Mouse (Mus musculus) stomach, embryonic 14.5 days (tissue): ENCODE results near the gene Wdr1. TPM values are rescaled to one million over a fixed set of nuclear protein-coding genes. Genes with fewer than 3 reads are reported as not detected.
A peak's percentile ranks its signal among the peaks of the same experiment; 100 is the strongest.
"Not testable (repeated sequence)": the region's sequence is repeated elsewhere in the genome, so short reads cannot be mapped to it uniquely, and the experiment has no call there.

Experiments
- ATAC-seq: fragments of 200-750 bp; cut with Nextera tagmentation; 2 replicates; pipeline ENCODE4 v1.8.0; 2017; ENCODE audit warnings: low read depth, moderate TSS enrichment; ENCODE audit not compliant: insufficient number of reproducible peaks, insufficient read depth, low FRiP score
- H3K27ac ChIP-seq: fragments of 300-500 bp; sonication (generic); 2 replicates; pipeline ENCODE4 v1.5.1; 2014; ENCODE audit warnings: mild to moderate bottlenecking, low read length, moderate library complexity, mixed read lengths
- H3K27me3 ChIP-seq: fragments of 300-500 bp; sonication (generic); 2 replicates; pipeline ENCODE4 v1.6.1; 2014; ENCODE audit warnings: low read length, control low read depth, mixed read lengths; ENCODE audit not compliant: control insufficient read depth, insufficient read depth
- H3K36me3 ChIP-seq: fragments of 300-500 bp; sonication (generic); 2 replicates; pipeline ENCODE4 v1.6.1; 2014; ENCODE audit warnings: mild to moderate bottlenecking, control low read depth, low read length, moderate library complexity, mixed read lengths; ENCODE audit not compliant: control insufficient read depth, insufficient read depth
- H3K4me1 ChIP-seq: fragments of 300-500 bp; sonication (generic); 2 replicates; pipeline ENCODE4 v1.6.1; 2014; ENCODE audit warnings: low read length, control low read depth, mixed read lengths; ENCODE audit not compliant: control insufficient read depth, insufficient read depth
- H3K4me2 ChIP-seq: fragments of 300-500 bp; sonication (generic); replicated peaks from 2 replicates; pipeline ENCODE4 v1.6.1; 2014; ENCODE audit warnings: low read depth, low read length, control low read depth
- H3K4me3 ChIP-seq: fragments of 300-500 bp; sonication (generic); 2 replicates; pipeline ENCODE4 v1.5.1; 2014; ENCODE audit warnings: low read depth, low read length, control low read depth
- H3K9ac ChIP-seq: fragments of 300-500 bp; sonication (generic); replicated peaks from 2 replicates; pipeline ENCODE4 v1.6.1; 2014; ENCODE audit warnings: low read depth, mild to moderate bottlenecking, control low read depth, low read length, moderate library complexity, mixed read lengths
- H3K9me3 ChIP-seq: fragments of 300-500 bp; sonication (generic); 2 replicates; pipeline ENCODE4 v1.6.1; 2016; ENCODE audit warnings: low read depth, low read length, control low read depth; ENCODE audit not compliant: control insufficient read depth
- WGBS: fragments of 180-500 bp; shearing (Covaris S2); extraction: QIAGEN DNeasy Blood & Tissue Kit; methylation state at CpG from one replicate; pipeline ENCODE4 v1.1.7; 2014; 5-methylcytosine and 5-hydroxymethylcytosine counted together
- polyA plus RNA-seq: library from polyadenylated mRNA; unstranded; fragments of >200 nt; fragmentation: Nextera tagmentation; extraction: Ambion mirVana; gene quantifications from 2 replicates; pipeline ENCODE4 v1.2.1, GENCODE M21; 2014

Gene Wdr1
- polyA plus RNA-seq, result 252 and 261 TPM in 2 replicates

- Histone ChIP-seq H3K27ac (peak within 1 kb of the TSS; percentile 97), H3K9ac (peak within 1 kb of the TSS; percentile 90), H3K27me3 (no peaks in the 10 kb centered on the region), H3K4me3 (peak within 1 kb of the TSS; percentile 86), H3K4me2 (peak within 1 kb of the TSS; percentile 76), H3K4me1 (peaks cover 10% of the 10 kb centered on the region; the same call in 1 of the 2 replicates), H3K36me3 (peaks cover 12% of the 10 kb centered on the region; the same call in 1 of the 2 replicates), H3K9me3 (no peaks in the 10 kb centered on the region)
- ATAC-seq, result no peak
- WGBS, result 78% methylated on average over 2 of the region's 2 CpGs
These were observed at the start of gene Wdr1 for GRCm38 (mm10) chr5:38563121-38563520. Gene Wdr1, minus strand, starts transcription at chr5:38563221.

- H3K4me2 ChIP-seq, result no peak overlapping the region
- H3K4me1 ChIP-seq, result no peaks in the 10 kb centered on the region
- no peak overlapping the region for H3K9ac ChIP-seq
- no peak for ATAC-seq
- WGBS, result 95% methylated on average over 3 of the region's 3 CpGs
- no peak overlapping the region for H3K27ac ChIP-seq
- H3K36me3 ChIP-seq, result no peaks in the 10 kb centered on the region
- H3K9me3 ChIP-seq, result no peaks in the 10 kb centered on the region
- no peak overlapping the region for H3K4me3 ChIP-seq
- H3K27me3 ChIP-seq, result no peaks in the 10 kb centered on the region
These were observed 48.1 kb upstream of the Wdr1 start for GRCm38 (mm10) chr5:38611118-38611517.

- H3K36me3 ChIP-seq, H3K27me3 ChIP-seq, H3K9me3 ChIP-seq, H3K9ac ChIP-seq, H3K4me3 ChIP-seq, ATAC-seq, H3K27ac ChIP-seq, H3K4me2 ChIP-seq, H3K4me1 ChIP-seq: not testable (repeated sequence)
- WGBS, result 79% methylated on average over 4 of the region's 4 CpGs
These were observed 45.2 kb upstream of the Wdr1 start for GRCm38 (mm10) chr5:38608219-38608618.

- Histone ChIP-seq H3K4me3 (no peak overlapping the region; the same call in 1 of the 2 replicates), H3K9ac (no peak overlapping the region), H3K27ac (no peak overlapping the region), H3K36me3 (no peaks in the 10 kb centered on the region), H3K4me2 (no peak overlapping the region), H3K4me1 (no peaks in the 10 kb centered on the region), H3K27me3 (no peaks in the 10 kb centered on the region), H3K9me3 (no peaks in the 10 kb centered on the region)
- ATAC-seq, result no peak
- WGBS, result 57% methylated on average over 11 of the region's 11 CpGs
These were observed 35.8 kb upstream of the Wdr1 start for GRCm38 (mm10) chr5:38598647-38599304.

- Histone ChIP-seq H3K9ac (no peak overlapping the region), H3K36me3 (no peaks in the 10 kb centered on the region), H3K4me1 (no peaks in the 10 kb centered on the region), H3K27ac (no peak overlapping the region), H3K4me3 (no peak overlapping the region), H3K9me3 (no peaks in the 10 kb centered on the region), H3K27me3 (no peaks in the 10 kb centered on the region), H3K4me2 (no peak overlapping the region)
- WGBS, result 52% methylated on average over 9 of the region's 9 CpGs
- ATAC-seq, result no peak
These were observed 25.9 kb upstream of the Wdr1 start for GRCm38 (mm10) chr5:38588924-38589323.

GRCm38 (mm10) chr5:38585450-38585849 is 22.4 kb upstream of the Wdr1 start:
- WGBS, result 87% methylated on average over 2 of the region's 2 CpGs
- H3K4me3 ChIP-seq, result no peak overlapping the region
- no peaks in the 10 kb centered on the region for H3K4me1 ChIP-seq
- no peaks in the 10 kb centered on the region for H3K36me3 ChIP-seq
- H3K4me2 ChIP-seq, result no peak overlapping the region
- H3K27me3 ChIP-seq, result no peaks in the 10 kb centered on the region
- no peaks in the 10 kb centered on the region for H3K9me3 ChIP-seq
- H3K9ac ChIP-seq, result no peak overlapping the region
- H3K27ac ChIP-seq, result no peak overlapping the region
- ATAC-seq, result no peak

GRCm38 (mm10) chr5:38583026-38583425 is 20.0 kb upstream of the Wdr1 start:
- Histone ChIP-seq H3K4me1 (no peaks in the 10 kb centered on the region), H3K4me3 (no peak overlapping the region), H3K27me3 (no peaks in the 10 kb centered on the region), H3K27ac (no peak overlapping the region), H3K4me2 (no peak overlapping the region), H3K9me3 (no peaks in the 10 kb centered on the region), H3K9ac (no peak overlapping the region), H3K36me3 (no peaks in the 10 kb centered on the region)
- no peak for ATAC-seq
- WGBS, result 62% methylated on average over 4 of the region's 4 CpGs

GRCm38 (mm10) chr5:38580703-38581102 is 17.7 kb upstream of the Wdr1 start:
- H3K9me3 ChIP-seq, result no peaks in the 10 kb centered on the region
- WGBS, result 32% methylated on average over 6 of the region's 6 CpGs
- no peak overlapping the region for H3K9ac ChIP-seq
- no peak overlapping the region for H3K4me2 ChIP-seq
- no peaks in the 10 kb centered on the region for H3K4me1 ChIP-seq
- no peak overlapping the region for H3K4me3 ChIP-seq
- no peaks in the 10 kb centered on the region for H3K27me3 ChIP-seq
- H3K36me3 ChIP-seq, result no peaks in the 10 kb centered on the region
- no peak overlapping the region for H3K27ac ChIP-seq
- ATAC-seq, result peak; percentile 71; the same call in 1 of the 2 replicates

- Histone ChIP-seq H3K4me1 (no peaks in the 10 kb centered on the region), H3K27me3 (no peaks in the 10 kb centered on the region), H3K27ac (no peak overlapping the region), H3K9ac (no peak overlapping the region), H3K4me3 (no peak overlapping the region), H3K9me3 (no peaks in the 10 kb centered on the region), H3K4me2 (no peak overlapping the region), H3K36me3 (no peaks in the 10 kb centered on the region)
- WGBS, result 56% methylated on average over 2 of the region's 2 CpGs
- no peak for ATAC-seq
These were observed 7.9 kb upstream of the Wdr1 start for GRCm38 (mm10) chr5:38570876-38571275.
